Comparison of ENCODE assay signal across 8 mouse cellular contexts in genomic region chr15:32244344-32244955, GRCm38 (mm10). TPM values are rescaled to one million over a fixed set of nuclear protein-coding genes. Genes with fewer than 3 reads are reported as not detected.
DNase-seq lines count a peak whose midpoint lies in the region; ATAC-seq and TF ChIP-seq lines count a peak whose summit lies in the region.

Gene Sema5a, plus strand, starts transcription at chr15:32244810.

- peak; percentile 97 for TF ChIP-seq POLR2A in small intestine, adult 2 months (IDR thresholded peaks at IDR 0.05; ENCODE audit: low read depth, low read length)

- H3K4me3 ChIP-seq in hindbrain, postnatal 0 days (ENCODE audit: low read length) = peak within 1 kb of the TSS; percentile 55
- peak within 1 kb of the TSS; percentile 95 for H3K4me3 ChIP-seq in small intestine, adult 2 months (ENCODE audit: low read depth, low read length)

- intact Hi-C loops in gastrocnemius, postnatal 14 days (cut with DNase I; ENCODE audit: low total_unique reads) = loop anchor here (10.0 kb wide), 1 partner anchor 480 kb away; no protein-coding TSS in a partner anchor
- intact Hi-C loops in left cerebral cortex, postnatal 25 days (cut with DNase I) = loop anchor here (5.0 to 10.0 kb wide), 3 partner anchors 242 to 632 kb away; no protein-coding TSS in a partner anchor

- peak within 1 kb of the TSS; percentile 32; the same call in 1 of the 2 replicates for H3K27ac ChIP-seq in hindbrain, postnatal 0 days
- peak within 1 kb of the TSS; percentile 88 for H3K27ac ChIP-seq in small intestine, adult 2 months (ENCODE audit: insufficient read depth, low read depth, low read length)

- H3K36me3 ChIP-seq in hindbrain, postnatal 0 days (ENCODE audit: insufficient read depth, low read length) = no peaks in the 10 kb centered on the region
- peaks cover 7% of the 10 kb centered on the region for H3K36me3 ChIP-seq in small intestine, adult 2 months (ENCODE audit: control insufficient read depth, insufficient read depth, low read length)

- TF ChIP-seq CTCF in hindbrain, postnatal 0 days (IDR thresholded peaks at IDR 0.05; ENCODE audit: low read depth) = no peak
- no peak for TF ChIP-seq CTCF in small intestine, adult 2 months (IDR thresholded peaks at IDR 0.05; ENCODE audit: extremely low read depth, insufficient read length, insufficient replicate concordance, low read depth, low read length)

- peak; percentile 65 for ATAC-seq in common myeloid progenitor, adult 5-6 weeks (replicated peaks; ENCODE audit: low read depth, poor library complexity, severe bottlenecking)
- ATAC-seq in hindbrain, postnatal 0 days = peak; percentile 89

- H3K4me2 ChIP-seq in hindbrain, postnatal 0 days (ENCODE audit: low read depth, low read length) = peak within 1 kb of the TSS; percentile 100

- H3K27me3 ChIP-seq in hindbrain, postnatal 0 days (ENCODE audit: insufficient read depth, low read length) = no peaks in the 10 kb centered on the region
- H3K27me3 ChIP-seq in small intestine, adult 2 months (ENCODE audit: control insufficient read depth, insufficient read depth, low read length) = no peaks in the 10 kb centered on the region

- DNase-seq in layer of hippocampus, adult 11-12 months (ENCODE audit: low spot score) = peak; percentile 47
- DNase-seq in layer of hippocampus, adult 9-10 months (ENCODE audit: low spot score) = no peak
- DNase-seq in gastrocnemius, postnatal 14 days = peak; percentile 82
- DNase-seq in hindbrain, postnatal 0 days (ENCODE audit: low spot score) = peak; percentile 72
- peak; percentile 35 to 46 for DNase-seq in left cerebral cortex, postnatal 25 days (ENCODE audit: low spot score in 2 of 2)
- DNase-seq in mesoderm, embryonic 11.5 days (ENCODE audit: low read depth, low spot score) = peak; percentile 73

- H3K9me3 ChIP-seq in hindbrain, postnatal 0 days (ENCODE audit: low read length) = no peaks in the 10 kb centered on the region

- H3K9ac ChIP-seq in hindbrain, postnatal 0 days (replicated peaks; ENCODE audit: low read length) = peak within 1 kb of the TSS; percentile 56

- H3K4me1 ChIP-seq in hindbrain, postnatal 0 days (ENCODE audit: insufficient read depth, low read length) = 0 out of 2 replicates have a peak, but pooled peaks cover 7% of the 10 kb centered on the region
- H3K4me1 ChIP-seq in small intestine, adult 2 months (ENCODE audit: control insufficient read depth, insufficient read depth, insufficient read length, low read length) = peaks cover 10% of the 10 kb centered on the region; the same call in 1 of the 2 replicates

- 1% methylated on average over 29 of the region's 45 CpGs for WGBS in hindbrain, postnatal 0 days
- under 1% methylated on average over 44 of the region's 45 CpGs for WGBS in small intestine, adult 2 months

RNA-seq across cellular contexts. Expression of gene Sema5a, which starts in this region (rescaled TPM):
- not detected in 2 replicates for total RNA-seq in common myeloid progenitor, adult 5-6 weeks (2017)
- total RNA-seq in gastrocnemius, postnatal 14 days (2021) = 10 to 100 TPM in 1 of 2 experiments, 1 to 10 TPM in 1; 9.0 to 15.5 TPM
- 40.0 and 43.7 TPM in 2 replicates for total RNA-seq in hindbrain, postnatal 0 days (2014; rRNA removed)
- polyA plus RNA-seq in hindbrain, postnatal 0 days (2015; fragmentation: Nextera tagmentation; extraction: Ambion mirVana) = 8.0 and 8.8 TPM in 2 replicates
- 10 to 100 TPM; 22.7 to 28.7 TPM for total RNA-seq in left cerebral cortex, postnatal 25 days (2021)
- 6.5 and 18.7 TPM in 2 replicates for polyA plus RNA-seq in small intestine, adult 2 months (2012; rRNA removed)

Comparison
In these comparisons a context has a peak if more than half of its experiments do, and no peak if none do; other contexts are left out.
1. RNA of gene Sema5a (total RNA-seq): 40.0 to 43.7 TPM in hindbrain, postnatal 0 days, 22.7 to 28.7 TPM in left cerebral cortex, postnatal 25 days and 9.0 to 15.5 TPM in gastrocnemius, postnatal 14 days; not detected in common myeloid progenitor, adult 5-6 weeks; every median in the first group is over 10 times any median in the second.
2. Peak in ATAC-seq in common myeloid progenitor, adult 5-6 weeks; RNA of the gene not detected or under 1 TPM.